13 mouse cellular contexts compared by ENCODE assay signal in the genomic region with DNA sequence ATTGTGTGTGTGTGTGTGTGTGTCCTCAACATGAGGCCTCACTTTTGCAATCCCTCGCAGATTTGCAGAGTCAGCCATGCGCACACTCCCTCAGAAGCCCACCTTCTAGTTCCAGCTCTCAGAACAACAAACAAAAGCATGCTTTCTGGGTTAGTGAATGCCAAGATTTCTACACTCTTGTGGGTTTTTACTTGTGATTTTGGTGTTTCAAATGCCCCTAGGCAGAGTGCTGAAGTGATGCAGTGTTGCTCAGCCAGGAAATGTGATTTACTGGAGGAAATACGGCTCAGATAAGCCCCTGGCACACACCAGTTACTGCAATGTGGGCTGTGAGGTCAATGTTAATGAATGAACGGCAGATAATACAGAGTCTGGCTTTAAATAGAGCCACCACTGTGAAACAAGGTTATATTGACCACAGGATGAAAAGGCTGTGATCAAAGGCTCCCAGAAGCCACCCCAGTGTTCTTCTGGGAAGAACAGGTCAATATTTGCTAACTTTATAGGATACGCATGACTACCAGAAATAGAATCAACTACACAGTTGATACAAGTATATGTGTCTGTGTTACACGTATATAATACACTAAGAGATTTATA. TPM values are rescaled to one million over a fixed set of nuclear protein-coding genes. Genes with fewer than 3 reads are reported as not detected.
DNase-seq lines count a peak whose midpoint lies in the region; ATAC-seq lines count a peak whose summit lies in the region.
"Had no signal": no experiment of that assay in that cellular context is flagged by ENCODE, and none has a peak within 500 bp of the region (broad histone marks: within the 10 kb centered on the region; RNA-seq: fewer than 3 reads in every experiment).

No protein-coding gene starts in this region.

- H3K4me1 ChIP-seq in kidney, embryonic 15.5 days = peaks cover 28% of the 10 kb centered on the region
- peaks cover 15% of the 10 kb centered on the region for H3K4me1 ChIP-seq in intestine, embryonic 16.5 days (ENCODE audit: control insufficient read depth, insufficient read depth, low read length)
- peaks cover 4% of the 10 kb centered on the region; the same call in 1 of the 2 replicates for H3K4me1 ChIP-seq in forebrain, embryonic 14.5 days (ENCODE audit: control insufficient read depth, insufficient read depth, low read length)

- no peak for DNase-seq in kidney, postnatal 14 days
- DNase-seq in 3T3-L1 (ENCODE audit: low read depth, low spot score) = peak; percentile 89
- DNase-seq in MN1 (ENCODE audit: low spot score) = peak; percentile 66
- no peak for DNase-seq in forebrain, embryonic 14.5 days (ENCODE audit: low spot score)
- no peak for DNase-seq in frontal cortex, adult 2 months (ENCODE audit: extremely low spot score in 1 of 2, low spot score in 1 of 2)
- DNase-seq: adrenal gland, adult 8-10 months; kidney, postnatal 4 days; left cerebral cortex, postnatal 4 days; thymus, postnatal 36 days had no signal

- WGBS in kidney, embryonic 15.5 days = 46% methylated on average over 6 of the region's 6 CpGs
- WGBS in intestine, embryonic 16.5 days = 34% methylated on average over 6 of the region's 6 CpGs
- WGBS in forebrain, embryonic 14.5 days = 61% methylated on average over 6 of the region's 6 CpGs

- peak overlapping the region; percentile 80 for H3K27ac ChIP-seq in kidney, embryonic 15.5 days
- H3K27ac ChIP-seq in intestine, embryonic 16.5 days (ENCODE audit: low read length) = peak overlapping the region; percentile 64
- no peak overlapping the region for H3K27ac ChIP-seq in forebrain, embryonic 14.5 days (ENCODE audit: low read depth, low read length)

- H3K36me3 ChIP-seq in kidney, embryonic 15.5 days = no peaks in the 10 kb centered on the region
- H3K36me3 ChIP-seq in intestine, embryonic 16.5 days (ENCODE audit: control insufficient read depth, insufficient read depth, low read length) = no peaks in the 10 kb centered on the region
- H3K36me3 ChIP-seq in forebrain, embryonic 14.5 days (ENCODE audit: control insufficient read depth, insufficient read depth, low read length) = no peaks in the 10 kb centered on the region

- no peaks in the 10 kb centered on the region for H3K9me3 ChIP-seq in kidney, embryonic 15.5 days (replicated peaks)
- no peaks in the 10 kb centered on the region for H3K9me3 ChIP-seq in intestine, embryonic 16.5 days (ENCODE audit: control insufficient read depth, low read length)
- H3K9me3 ChIP-seq in forebrain, embryonic 14.5 days (replicated peaks; ENCODE audit: control insufficient read depth, low read length) = no peaks in the 10 kb centered on the region
- H3K9me3 ChIP-seq: G1E had no signal

- H3K27me3 ChIP-seq in kidney, embryonic 15.5 days = no peaks in the 10 kb centered on the region
- no peaks in the 10 kb centered on the region for H3K27me3 ChIP-seq in intestine, embryonic 16.5 days (replicated peaks; ENCODE audit: control insufficient read depth, insufficient read depth, low read length)
- H3K27me3 ChIP-seq in forebrain, embryonic 14.5 days (replicated peaks; ENCODE audit: control insufficient read depth, insufficient read depth, low read length) = no peaks in the 10 kb centered on the region

- ATAC-seq in kidney, embryonic 15.5 days (replicated peaks; ENCODE audit: low FRiP score) = no peak
- ATAC-seq in intestine, embryonic 16.5 days = no peak
- ATAC-seq in forebrain, embryonic 14.5 days = no peak
- ATAC-seq in inflammation-experienced regulatory T-cells, adult 6 months = no peak

- H3K4me2 ChIP-seq in kidney, embryonic 15.5 days = no peak overlapping the region
- no peak overlapping the region for H3K4me2 ChIP-seq in intestine, embryonic 16.5 days (ENCODE audit: low read depth, low read length)
- no peak overlapping the region for H3K4me2 ChIP-seq in forebrain, embryonic 14.5 days (ENCODE audit: low read length)

- no peak overlapping the region for H3K9ac ChIP-seq in kidney, embryonic 15.5 days
- no peak overlapping the region for H3K9ac ChIP-seq in intestine, embryonic 16.5 days (ENCODE audit: low read depth, low read length)
- H3K9ac ChIP-seq in forebrain, embryonic 14.5 days (ENCODE audit: low read length) = no peak overlapping the region

- no peak overlapping the region for H3K4me3 ChIP-seq in kidney, embryonic 15.5 days (replicated peaks)
- no peak overlapping the region for H3K4me3 ChIP-seq in intestine, embryonic 16.5 days (ENCODE audit: low read length)
- no peak overlapping the region for H3K4me3 ChIP-seq in forebrain, embryonic 14.5 days (ENCODE audit: low read depth, low read length)

RNA-seq across cellular contexts. Expression of gene Tsen2, which starts 2.7 kb away (rescaled TPM):
- 31.3 and 32.9 TPM in 2 replicates for polyA plus RNA-seq in kidney, embryonic 15.5 days (2015; fragmentation: Nextera tagmentation; extraction: Ambion mirVana)
- 22.6 and 25.5 TPM in 2 replicates for polyA plus RNA-seq in intestine, embryonic 16.5 days (2015; fragmentation: Nextera tagmentation; extraction: Ambion mirVana)
- polyA plus RNA-seq in forebrain, embryonic 14.5 days (2014; fragmentation: Nextera tagmentation; extraction: Ambion mirVana) = 40.9 and 45.8 TPM in 2 replicates
- polyA plus RNA-seq in frontal cortex, adult 2 months (2012; rRNA removed) = 26.9 and 27.1 TPM in 2 replicates
- 10 to 100 TPM in 2 of 3 experiments, 1 to 10 TPM in 1; 9.1 to 17.4 (median 14.2) TPM for polyA plus RNA-seq in inflammation-experienced regulatory T-cells, adult 6 months (2017; shearing (Covaris generic))

RNA-seq across cellular contexts. Expression of gene Mkrn2os, which starts 50.6 kb away (rescaled TPM):
- 3.5 and 4.2 TPM in 2 replicates for polyA plus RNA-seq in kidney, embryonic 15.5 days (2015; fragmentation: Nextera tagmentation; extraction: Ambion mirVana)
- polyA plus RNA-seq in intestine, embryonic 16.5 days (2015; fragmentation: Nextera tagmentation; extraction: Ambion mirVana) = 51.3 and 56.2 TPM in 2 replicates
- 0.14 and 0.30 TPM in 2 replicates for polyA plus RNA-seq in forebrain, embryonic 14.5 days (2014; fragmentation: Nextera tagmentation; extraction: Ambion mirVana)
- 0.06 and 0.18 TPM in 2 replicates for polyA plus RNA-seq in frontal cortex, adult 2 months (2012; rRNA removed)
- polyA plus RNA-seq in inflammation-experienced regulatory T-cells, adult 6 months (2017; shearing (Covaris generic)) = under 1 TPM in 2 of 3 experiments, not detected in 1; 0.48 to 0.52 TPM
- polyA plus RNA-seq: G1E had no signal

RNA-seq across cellular contexts. Expression of gene Mkrn2, which starts 59.9 kb away (rescaled TPM):
- 27.6 and 28.2 TPM in 2 replicates for polyA plus RNA-seq in kidney, embryonic 15.5 days (2015; fragmentation: Nextera tagmentation; extraction: Ambion mirVana)
- polyA plus RNA-seq in intestine, embryonic 16.5 days (2015; fragmentation: Nextera tagmentation; extraction: Ambion mirVana) = 25.6 and 25.9 TPM in 2 replicates
- 44.0 and 47.2 TPM in 2 replicates for polyA plus RNA-seq in forebrain, embryonic 14.5 days (2014; fragmentation: Nextera tagmentation; extraction: Ambion mirVana)
- 21.5 and 29.0 TPM in 2 replicates for polyA plus RNA-seq in frontal cortex, adult 2 months (2012; rRNA removed)
- 10 to 100 TPM; 35.2 to 43.6 (median 37.2) TPM for polyA plus RNA-seq in inflammation-experienced regulatory T-cells, adult 6 months (2017; shearing (Covaris generic))

Comparison
In these comparisons a context has a peak if more than half of its experiments do, and no peak if none do; other contexts are left out.
1. DNase-seq: peak in 3T3-L1 (single experiment) and MN1 (single experiment); none in kidney, postnatal 14 days (single experiment), forebrain, embryonic 14.5 days (single experiment) and frontal cortex, adult 2 months (0 of 2).
2. RNA of gene Mkrn2os, which starts 50.6 kb away (polyA plus RNA-seq): 51.3 to 56.2 TPM in intestine, embryonic 16.5 days; 3.5 to 4.2 TPM in kidney, embryonic 15.5 days, 0.48 to 0.52 TPM in inflammation-experienced regulatory T-cells, adult 6 months, 0.14 to 0.30 TPM in forebrain, embryonic 14.5 days and 0.06 to 0.18 TPM in frontal cortex, adult 2 months; every median in the first group is over 10 times any median in the second.